Mouse (Mus musculus): ENCODE measurements around the gene Naip5. TPM values are rescaled to one million over a fixed set of nuclear protein-coding genes. Genes with fewer than 3 reads are reported as not detected.

The Naip5 gene
- total RNA-seq (2023): 1 to 10 TPM in 1 of 2 experiments, under 1 TPM in 1; 0.50 to 1.3 TPM

DNA sequence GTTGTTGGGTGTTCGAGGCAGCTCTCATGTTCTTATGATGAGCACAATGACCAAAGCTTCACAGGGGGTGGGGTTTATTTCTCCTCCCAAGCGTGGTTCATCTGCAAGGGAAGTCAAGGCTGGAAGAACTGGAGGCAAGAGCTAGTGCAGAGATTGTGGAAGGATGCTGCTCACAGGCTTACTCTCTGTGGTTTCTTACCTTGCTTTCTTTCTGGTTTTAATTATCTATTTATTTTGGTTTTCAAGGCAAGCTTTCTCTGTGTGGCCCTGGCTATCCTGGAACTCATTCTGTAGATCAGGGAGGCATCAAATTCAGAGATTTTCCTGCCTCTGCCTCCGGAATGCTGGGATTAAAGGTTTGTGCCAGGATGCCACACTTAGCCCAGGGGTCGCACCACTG is at the start of gene Naip5:
Naip5 (minus strand) TSS at position 101 of the 400 bp plus-strand sequence.

GRCm38 (mm10) chr13:100201659-100202333 is 44.3 kb downstream of the Naip5 start, which contains the start of gene Naip2:
Gene Naip2 (minus strand): TSS chr13:100202092.

Other genes with a start within 250 kb of the Naip5 start
- 10 to 100 TPM; 11.0 to 16.2 TPM for gene Mccc2, start 230.7 kb downstream of the Naip5 start, total RNA-seq (2023)
- 10 to 100 TPM; 82.8 to 88.5 TPM for gene Bdp1, start 142.3 kb downstream of the Naip5 start, total RNA-seq (2023)
- gene Serf1, start 138.3 kb downstream of the Naip5 start, total RNA-seq (2023): 1 to 10 TPM; 1.6 to 2.7 TPM
- 10 to 100 TPM; 69.1 to 71.9 TPM for gene Smn1, start 121.5 kb downstream of the Naip5 start, total RNA-seq (2023)
- 1 to 10 TPM; 2.4 to 3.4 TPM for gene Naip2, start 44.2 kb downstream of the Naip5 start, total RNA-seq (2023)
- gene Naip6, start 71.4 kb upstream of the Naip5 start, total RNA-seq (2023): under 1 TPM; 0.36 to 0.64 TPM
- not detected for gene Naip1, start 206.5 kb upstream of the Naip5 start, total RNA-seq (2023)
- 10 to 100 TPM; 55.1 to 56.9 TPM for gene Gtf2h2, start 246.3 kb upstream of the Naip5 start, total RNA-seq (2023)

Data from T-cell, adult 66 days (primary cell).